Mouse (Mus musculus) cerebellum, adult (tissue): Measurements from ENCODE around the gene Gpr157.

Source experiments
- ATAC-seq: cut with Nextera tagmentation; 2 replicates; pipeline ENCODE4 v1.9.2; 2017; ENCODE audit warnings: mild to moderate bottlenecking, moderate library complexity, mixed read lengths; ENCODE audit not compliant: insufficient number of reproducible peaks, low FRiP score, low TSS enrichment

The Gpr157 gene

DNA sequence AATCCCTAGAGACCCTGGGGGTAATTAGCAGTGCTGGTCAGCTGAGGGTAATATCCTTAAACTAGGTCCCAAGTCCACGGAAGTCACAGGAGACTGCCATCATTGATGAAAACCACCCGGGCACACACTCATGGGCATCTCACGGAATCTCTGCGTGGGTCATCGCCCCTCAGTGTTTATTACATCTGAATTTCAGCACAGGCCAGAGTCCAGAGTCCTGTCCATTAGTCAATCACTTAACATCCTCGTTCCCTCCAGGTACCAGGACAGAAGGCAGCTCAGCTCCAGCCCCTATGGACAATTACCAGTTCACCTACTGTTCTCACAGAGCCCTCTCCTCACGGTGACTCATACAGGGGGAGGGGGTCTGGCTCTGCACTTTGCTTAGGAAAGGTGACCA lies 15.7 kb downstream of the Gpr157 start:
- no peak for ATAC-seq

DNA sequence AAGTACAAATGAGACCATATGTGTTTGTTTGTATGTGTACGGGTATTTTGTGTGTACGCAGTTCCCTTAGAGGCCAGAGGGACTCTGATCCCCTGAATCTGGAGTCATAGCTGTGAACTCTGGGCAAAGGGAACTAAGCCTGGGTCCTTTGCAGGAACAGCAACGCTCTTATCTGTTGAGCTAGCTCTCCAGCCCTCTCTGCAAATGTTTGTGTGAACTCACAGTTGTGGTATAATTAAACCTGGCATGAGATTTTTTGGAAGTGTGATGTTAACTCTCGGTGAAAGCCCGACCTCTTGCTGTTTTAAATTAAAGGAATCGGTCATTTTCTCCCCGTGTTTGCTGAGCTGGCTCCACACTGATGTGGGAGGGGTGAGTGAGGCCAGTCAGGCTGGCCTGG lies 18.5 kb downstream of the Gpr157 start:
- no peak for ATAC-seq

- peak; percentile 74; the same call in 1 of the 2 replicates for ATAC-seq
Measured at GRCm38 (mm10) chr4:150106637-150107036, 19.5 kb downstream of the Gpr157 start.

GRCm38 (mm10) chr4:150109636-150110035 lies 22.5 kb downstream of the Gpr157 start:
- ATAC-seq, result no peak

DNA sequence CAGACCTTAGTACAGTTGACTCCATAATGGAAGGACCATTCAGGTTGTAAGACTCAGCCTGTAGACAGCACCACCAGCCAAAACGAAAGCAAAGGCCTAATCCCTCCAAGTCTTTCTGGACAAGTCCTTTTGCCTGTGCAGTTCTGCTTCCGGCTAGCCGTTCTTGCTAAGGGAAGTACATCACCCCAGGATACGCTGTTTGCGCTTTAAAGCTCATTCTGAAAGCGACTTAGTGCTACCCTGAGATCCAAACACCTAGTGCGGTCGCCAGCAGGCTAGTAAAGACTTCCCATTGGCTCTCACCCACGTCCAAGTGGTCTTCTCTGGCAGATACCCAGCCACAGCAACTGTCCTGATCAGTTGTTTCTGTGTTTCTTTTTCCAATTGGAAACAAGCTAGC lies 23.2 kb downstream of the Gpr157 start:
- ATAC-seq, result no peak

GRCm38 (mm10) chr4:150112867-150113266 lies 25.7 kb downstream of the Gpr157 start:
- no peak for ATAC-seq

DNA sequence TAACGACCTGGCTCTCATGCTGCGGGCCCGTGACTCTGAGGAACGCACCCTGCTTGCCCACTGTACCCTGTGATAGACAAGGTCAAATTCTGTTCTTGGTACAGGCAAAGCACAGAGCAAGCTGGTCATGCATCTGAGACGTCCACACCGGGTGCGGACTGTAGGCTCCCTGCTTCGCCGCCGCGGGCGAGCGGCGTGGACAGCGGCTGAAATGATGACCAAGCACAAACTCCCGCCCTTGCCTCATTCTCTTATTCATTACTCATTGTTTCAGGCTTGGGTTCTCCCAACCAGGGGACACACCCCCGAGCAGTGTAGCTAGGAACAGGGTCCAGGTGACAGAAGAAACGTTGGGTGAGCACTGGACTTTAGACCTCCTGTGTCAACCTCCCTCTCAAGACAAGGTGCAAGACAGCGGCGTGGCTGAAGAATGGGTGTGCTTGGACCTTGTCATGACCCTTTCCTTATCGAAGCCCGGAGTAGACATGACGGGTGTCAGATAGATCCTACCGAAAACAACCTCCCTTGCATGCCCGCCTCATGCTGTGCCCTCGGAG lies 27.4 kb downstream of the Gpr157 start:
- no peak for ATAC-seq

- ATAC-seq, result no peak
Measured at GRCm38 (mm10) chr4:150117311-150117710, 30.1 kb downstream of the Gpr157 start.

DNA sequence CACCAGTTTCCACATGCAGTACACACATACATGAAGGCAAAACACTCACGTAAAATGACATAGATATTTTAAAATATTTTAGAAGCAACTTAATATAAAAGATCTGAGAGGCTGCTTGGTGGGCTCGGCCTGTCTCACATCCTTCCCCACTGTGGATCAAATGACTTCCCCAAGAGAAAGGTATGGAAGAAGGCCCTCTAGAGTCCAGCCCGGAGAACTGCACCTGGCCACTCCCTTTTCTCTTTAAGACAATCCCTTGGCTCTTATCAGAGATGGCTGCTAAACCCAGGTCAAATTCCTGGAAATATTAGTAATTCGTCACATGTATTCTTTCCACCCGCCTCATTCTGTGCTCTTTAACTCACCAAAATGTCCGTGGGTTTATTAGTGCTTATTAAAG lies 31.0 kb downstream of the Gpr157 start:
- ATAC-seq, result no peak

GRCm38 (mm10) chr4:150119055-150119454 lies 31.9 kb downstream of the Gpr157 start, which contains the start of gene Slc2a5:
Gene Slc2a5 (plus strand): TSS chr4:150119283.
- ATAC-seq, result no peak

- ATAC-seq, result no peak
Measured at GRCm38 (mm10) chr4:150119640-150120039, 32.5 kb downstream of the Gpr157 start.

DNA sequence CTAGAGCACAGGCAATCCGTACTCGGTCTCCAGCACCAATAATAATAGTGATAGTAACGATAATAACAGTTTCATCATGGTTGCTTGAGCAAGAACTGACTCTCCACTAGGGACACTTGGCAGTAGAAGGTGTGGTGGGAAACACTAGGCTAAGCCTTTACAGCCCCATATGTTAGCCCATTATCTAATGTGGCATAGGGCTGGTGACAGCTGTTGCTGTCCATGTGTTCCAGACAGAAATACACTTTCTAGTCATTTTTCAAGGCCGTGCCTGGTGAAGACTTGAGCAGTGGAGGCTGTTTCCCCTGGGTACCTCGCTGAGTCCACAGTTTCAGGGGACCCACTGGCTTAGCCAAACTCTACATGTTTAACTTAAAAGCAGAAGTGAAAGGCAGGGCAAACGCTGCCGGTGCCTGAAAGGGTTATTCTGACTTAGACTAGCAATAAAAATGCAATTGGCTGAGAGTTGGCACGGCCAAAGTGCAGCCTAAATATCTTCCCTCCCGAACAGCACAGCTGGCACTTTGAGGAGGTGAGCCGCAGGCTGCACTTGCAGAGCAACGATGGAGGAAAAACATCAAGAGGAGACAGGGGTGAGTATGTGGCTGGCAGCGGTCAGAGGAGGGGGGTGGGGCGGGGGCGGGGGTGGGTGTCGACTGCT lies 33.1 kb downstream of the Gpr157 start:
- ATAC-seq, result no peak

- no peak for ATAC-seq
Measured at GRCm38 (mm10) chr4:150121430-150121829, 34.3 kb downstream of the Gpr157 start.

- no peak for ATAC-seq
Measured at GRCm38 (mm10) chr4:150122476-150122875, 35.3 kb downstream of the Gpr157 start.

DNA sequence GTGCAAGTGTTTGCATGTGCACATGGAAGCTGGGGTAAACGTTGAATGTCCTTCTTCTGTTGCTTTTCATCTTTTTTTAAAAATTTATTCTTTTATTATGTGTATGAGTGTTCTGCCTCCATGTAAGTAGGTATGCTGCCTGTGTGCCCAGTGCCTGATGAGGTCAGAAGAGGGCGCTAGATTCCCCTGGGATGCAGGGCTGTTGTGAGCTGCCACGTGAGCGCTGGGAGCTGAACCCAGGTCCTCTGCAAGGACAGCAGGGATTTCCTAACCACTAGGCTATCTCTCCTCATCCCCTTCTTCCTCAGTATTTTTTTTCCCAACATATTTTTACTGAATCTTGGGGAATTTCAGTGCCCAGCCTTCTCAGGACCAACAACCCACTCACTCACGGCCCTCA lies 39.2 kb downstream of the Gpr157 start:
- ATAC-seq, result no peak

DNA sequence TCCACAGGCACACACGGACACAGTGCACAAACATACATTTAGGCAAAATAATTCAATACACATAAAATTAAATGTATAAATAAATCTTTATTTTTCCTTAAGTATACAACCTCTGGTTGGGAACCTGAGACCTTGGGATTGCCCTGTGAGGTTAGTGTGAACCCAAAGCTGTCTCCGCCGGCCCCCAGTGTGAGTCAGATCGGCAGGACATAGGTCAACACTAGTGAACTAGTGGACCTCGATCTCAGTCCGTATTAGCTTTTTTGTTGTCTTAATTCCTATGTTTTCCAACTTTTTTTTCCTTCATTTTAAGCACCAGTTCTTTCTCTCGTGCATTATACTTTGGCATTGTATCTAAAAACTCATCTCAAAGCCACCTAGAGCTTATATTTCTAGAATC lies 40.7 kb downstream of the Gpr157 start:
- no peak for ATAC-seq

DNA sequence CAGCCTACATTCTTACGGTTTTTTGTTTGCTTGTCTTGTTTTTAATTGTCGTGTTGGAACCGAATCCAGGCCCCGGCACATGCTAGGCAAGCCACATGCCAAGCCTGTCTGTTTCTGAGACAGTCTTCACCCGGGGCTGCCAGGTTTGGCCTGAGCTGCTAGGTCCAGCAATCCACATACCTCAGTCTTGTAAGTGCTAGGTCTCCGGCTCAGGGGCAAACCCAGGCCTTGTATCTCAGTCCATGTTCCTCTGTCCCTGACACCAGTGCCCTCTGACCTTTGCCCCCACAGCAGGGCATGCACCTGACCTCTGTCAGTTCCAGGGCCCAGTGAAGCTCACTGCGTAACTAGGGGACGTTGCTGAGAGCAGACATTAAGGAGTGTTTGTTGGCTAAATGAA lies 41.4 kb downstream of the Gpr157 start:
- no peak for ATAC-seq

DNA sequence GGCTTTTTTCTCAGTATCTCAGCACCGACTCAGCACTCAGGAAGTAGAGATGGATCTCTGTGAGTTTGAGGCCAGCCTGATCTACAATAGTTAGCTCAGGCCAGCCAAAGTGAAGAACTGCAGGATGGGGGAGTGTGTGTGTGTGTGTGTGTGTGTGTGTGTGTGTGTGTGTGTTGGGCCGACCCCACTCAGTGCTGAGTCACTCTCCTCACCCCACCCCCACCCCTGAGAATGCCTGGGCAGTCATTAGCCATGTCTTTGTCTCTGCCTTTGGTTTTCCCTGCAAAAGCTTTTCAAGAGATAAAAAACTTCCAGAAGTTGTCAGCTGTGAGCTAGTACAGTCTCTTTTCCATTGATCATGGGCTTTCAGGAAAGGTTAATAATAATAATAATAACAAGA lies 43.5 kb downstream of the Gpr157 start:
- ATAC-seq, result no peak

DNA sequence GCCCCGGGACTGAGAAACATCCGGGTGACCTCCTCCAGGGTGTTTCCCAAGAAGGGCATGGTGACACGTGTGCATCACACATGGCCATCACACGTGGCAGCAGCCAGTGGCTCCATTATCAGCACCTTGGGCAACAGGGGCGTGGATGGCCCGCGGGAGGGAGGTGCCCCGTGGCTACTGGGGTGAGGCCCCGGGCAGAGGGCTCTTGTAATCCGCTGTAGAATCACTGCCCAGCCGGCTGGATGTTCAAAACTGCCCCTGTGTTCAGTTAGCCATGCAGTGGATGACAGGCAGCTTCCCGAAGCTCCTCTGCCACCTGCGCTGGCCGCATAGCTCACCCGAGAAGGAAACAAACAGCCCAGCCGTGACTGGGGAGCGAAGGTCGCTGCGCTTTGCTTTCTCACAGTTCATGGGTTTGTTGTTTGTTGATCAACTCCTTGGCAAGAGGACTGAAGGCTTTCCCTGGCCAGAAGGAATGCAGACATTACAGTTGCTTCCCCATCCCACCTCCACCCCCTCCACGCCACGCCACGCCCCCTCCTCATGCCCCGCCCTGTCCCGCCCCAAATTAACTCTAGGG lies 45.6 kb downstream of the Gpr157 start:
- no peak for ATAC-seq

- no peak for ATAC-seq
Measured at GRCm38 (mm10) chr4:150135254-150135653, 48.1 kb downstream of the Gpr157 start.

DNA sequence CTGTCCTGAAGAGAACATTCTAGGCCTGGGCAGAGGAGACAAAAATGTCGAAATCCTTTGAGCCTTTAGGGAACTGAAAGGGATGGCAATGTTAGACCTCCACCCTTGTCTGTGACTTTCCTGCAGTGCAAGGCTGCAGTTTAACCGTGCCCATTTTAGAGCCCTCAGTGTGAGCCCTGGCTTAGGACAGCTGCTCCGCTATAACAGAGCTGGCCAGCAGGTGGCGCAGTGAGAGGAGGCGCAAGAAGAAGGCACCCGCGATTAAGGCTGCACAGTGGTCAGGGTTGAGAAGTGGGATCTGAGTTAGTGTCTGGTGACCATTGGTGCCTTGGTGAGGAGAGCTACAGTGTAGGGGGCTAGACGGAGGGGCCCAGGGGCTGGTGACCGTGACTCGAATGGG lies 49.5 kb downstream of the Gpr157 start:
- 0 out of 2 replicates have a peak, but pooled peaks have one; percentile 74 for ATAC-seq
